Mouse (Mus musculus) MEL (cell line): ENCODE measurements at regions not wholly inside any gene's neighbourhood (a gene's known extent, or its start where the extent isn't known, plus 50 kb on each side); places are given as distances from the start of the nearest gene placed in this dataset.

Experiments used
- DNase-seq: peaks from one replicate; pipeline ENCODE4 v3.0.0; 2011; ENCODE audit warnings: low read depth, low spot score
- H3K27ac ChIP-seq: 2 replicates; pipeline ENCODE4 v1.5.1; 2012; ENCODE audit warnings: low read depth, mild to moderate bottlenecking, control low read depth, low read length, moderate library complexity; ENCODE audit not compliant: control insufficient read depth
- H3K27me3 ChIP-seq, 2 experiments: fragments of 150-350 bp in 1 of 2; sonication (generic) in 1 of 2; 2 replicates each; pipeline ENCODE4 v1.6.1; 2012; ENCODE audit warnings: low read length in 2 of 2, mild to moderate bottlenecking in 2 of 2, improper control_type of control experiment in 1 of 2, moderate library complexity in 1 of 2; ENCODE audit not compliant: insufficient read depth in 2 of 2, control insufficient read depth in 1 of 2
- H3K36me3 ChIP-seq, 2 experiments: 2 replicates each; pipeline ENCODE4 v1.6.1; 2012 to 2014; ENCODE audit warnings: low read length in 2 of 2, improper control_type of control experiment in 1 of 2, inconsistent platforms in 1 of 2, mild to moderate bottlenecking in 1 of 2; ENCODE audit not compliant: insufficient read depth in 2 of 2, control insufficient read depth in 1 of 2
- H3K4me1 ChIP-seq, 2 experiments: fragments of 150-350 bp in 1 of 2; sonication (generic) in 1 of 2; 2 replicates each; pipeline ENCODE4 v1.6.1; 2012; ENCODE audit warnings: low read length in 2 of 2, improper control_type of control experiment in 1 of 2, mild to moderate bottlenecking in 1 of 2; ENCODE audit not compliant: insufficient read depth in 2 of 2, control insufficient read depth in 1 of 2
- H3K4me3 ChIP-seq, 2 experiments: fragments of 150-350 bp in 1 of 2; sonication (generic) in 1 of 2; 2 replicates each; pipeline ENCODE4 v1.5.1; 2012; ENCODE audit warnings: low read depth in 2 of 2, low read length in 2 of 2, mild to moderate bottlenecking in 2 of 2, moderate library complexity in 2 of 2, control low read depth in 1 of 2, improper control_type of control experiment in 1 of 2; ENCODE audit not compliant: control insufficient read depth in 1 of 2, insufficient read depth in 1 of 2
- H3K79me2 ChIP-seq: 2 replicates; pipeline ENCODE4 v1.6.1; 2012; ENCODE audit warnings: mild to moderate bottlenecking, low read length, moderate library complexity; ENCODE audit not compliant: control insufficient read depth, poor library complexity, insufficient read depth
- H3K9ac ChIP-seq: 2 replicates; pipeline ENCODE4 v1.6.1; 2012; ENCODE audit warnings: low read depth, mild to moderate bottlenecking, control low read depth, low read length, moderate library complexity; ENCODE audit not compliant: control insufficient read depth, poor library complexity, severe bottlenecking
- H3K9me3 ChIP-seq: fragments of 150-350 bp; sonication (generic); replicated peaks from 2 replicates; pipeline ENCODE4 v1.6.1; 2012; ENCODE audit warnings: mild to moderate bottlenecking, low read length, improper control_type of control experiment, moderate library complexity; ENCODE audit not compliant: insufficient read depth
- EP300 ChIP-seq, 2 experiments: IDR thresholded peaks; 2 replicates each; pipeline ENCODE4 v1.6.1; 2011; ENCODE audit warnings: improper control_type of control experiment in 2 of 2, low read length in 2 of 2, low read depth in 1 of 2, mild to moderate bottlenecking in 1 of 2
- ETS1 ChIP-seq: IDR thresholded peaks from 2 replicates; pipeline ENCODE4 v1.6.1; 2012; ENCODE audit warnings: low read depth, mild to moderate bottlenecking, inconsistent platforms, low read length, improper control_type of control experiment, moderate library complexity
- HCFC1 ChIP-seq: IDR thresholded peaks from 2 replicates; pipeline ENCODE4 v1.6.1; 2012; ENCODE audit warnings: low read depth, mild to moderate bottlenecking, inconsistent platforms, low read length, improper control_type of control experiment, moderate library complexity
- MYB ChIP-seq: IDR thresholded peaks from 2 replicates; pipeline ENCODE4 v1.6.1; 2011; ENCODE audit warnings: mild to moderate bottlenecking, low read depth, low read length, improper control_type of control experiment
- MYC ChIP-seq: IDR thresholded peaks from 2 replicates; pipeline ENCODE4 v1.6.1; 2011; ENCODE audit warnings: low read depth, mild to moderate bottlenecking, low read length, improper control_type of control experiment, moderate library complexity
- NRF1 ChIP-seq: IDR thresholded peaks from 2 replicates; pipeline ENCODE4 v1.6.1; 2014; ENCODE audit warnings: low read depth, mild to moderate bottlenecking, inconsistent platforms, low read length, improper control_type of control experiment, moderate library complexity; ENCODE audit not compliant: poor library complexity, insufficient read depth, severe bottlenecking
- POLR2AphosphoS5 ChIP-seq: IDR thresholded peaks from 2 replicates; pipeline ENCODE4 v1.6.1; 2012; ENCODE audit warnings: low read depth, borderline replicate concordance, mild to moderate bottlenecking, inconsistent platforms, low read length, moderate library complexity, mixed read lengths
- SMC3 ChIP-seq: IDR thresholded peaks from 2 replicates; pipeline ENCODE4 v1.6.1; 2011; ENCODE audit warnings: low read depth, low read length, improper control_type of control experiment
- TAL1 ChIP-seq: IDR thresholded peaks from 2 replicates; pipeline ENCODE4 v1.6.1; 2012; ENCODE audit warnings: mild to moderate bottlenecking, inconsistent platforms, low read length, moderate library complexity, mixed read lengths
- ZMIZ1 ChIP-seq: IDR thresholded peaks from 2 replicates; pipeline ENCODE4 v1.6.1; 2012; ENCODE audit warnings: low read depth, mild to moderate bottlenecking, inconsistent platforms, low read length, improper control_type of control experiment, moderate library complexity
- ZNF384 ChIP-seq: IDR thresholded peaks from 2 replicates; pipeline ENCODE4 v1.6.1; 2012; ENCODE audit warnings: low read depth, mild to moderate bottlenecking, inconsistent platforms, low read length, improper control_type of control experiment

DNA sequence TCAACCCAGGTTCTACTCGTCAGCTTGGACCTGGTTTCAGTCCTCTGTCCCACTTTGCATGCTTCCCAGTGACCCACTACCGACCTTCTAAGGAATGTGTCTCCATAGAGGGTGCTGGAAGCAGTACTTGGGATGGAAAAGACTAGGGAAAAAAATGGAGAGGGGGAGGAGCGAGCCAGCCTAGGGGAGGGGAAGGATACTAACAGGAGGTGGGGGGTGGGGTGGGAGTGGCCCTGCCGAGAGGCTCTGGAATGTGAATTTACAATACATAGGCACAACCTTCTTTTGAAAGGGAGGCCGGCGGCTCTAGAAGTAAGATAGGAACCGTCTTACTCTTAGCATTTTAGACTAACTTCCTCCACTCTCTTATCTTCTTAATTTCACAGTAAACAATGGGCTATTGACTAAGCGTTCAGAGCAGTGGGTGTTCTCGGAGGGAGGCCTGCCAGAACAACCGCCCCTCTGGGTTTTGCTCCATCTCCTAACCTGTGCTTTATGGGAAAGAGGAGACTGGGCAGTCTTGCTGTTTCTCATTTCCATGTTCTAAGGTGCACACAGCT is 145.1 kb downstream of the Foxo1 start:
- no peak overlapping the region for H3K9ac ChIP-seq
- TF ChIP-seq TAL1 (no peak), ZMIZ1 (no peak), SMC3 (no peak), ETS1 (no peak), EP300 (IDR thresholded peaks at IDR 0.05; ENCODE audit: low read depth in 1 of 2, low read length in 2 of 2) (no peak), NRF1 (no peak), ZNF384 (no peak), MYC (no peak)
- TF ChIP-seq, all 39 proteins: peak for 0
- H3K36me3 ChIP-seq = no peaks in the 10 kb centered on the region
- H3K4me1 ChIP-seq = no peaks in the 10 kb centered on the region
- no peak for DNase-seq
- H3K27ac ChIP-seq = no peak overlapping the region
- H3K9me3 ChIP-seq = no peaks in the 10 kb centered on the region
- no peak overlapping the region for H3K4me3 ChIP-seq
- no peaks in the 10 kb centered on the region for H3K79me2 ChIP-seq
- no peaks in the 10 kb centered on the region for H3K27me3 ChIP-seq

DNA sequence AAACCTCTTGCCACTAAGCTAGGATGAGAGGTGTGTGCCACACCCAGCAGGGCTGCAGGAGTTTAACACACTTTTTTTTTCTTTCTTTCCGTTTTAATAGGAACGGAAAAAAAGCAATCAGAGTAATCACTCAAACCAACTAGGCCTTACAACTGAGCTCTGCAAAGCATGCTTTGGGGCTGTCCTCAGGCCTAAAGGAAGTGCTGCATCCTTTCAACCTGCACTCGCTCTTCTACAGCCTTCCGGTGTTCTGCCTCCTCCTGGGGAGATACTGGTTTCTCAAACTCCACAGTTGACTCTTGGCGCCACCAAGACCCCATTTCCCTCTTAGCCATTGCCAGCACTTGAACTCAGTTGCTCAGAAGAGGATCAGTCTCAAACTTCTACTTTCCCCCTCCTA is 143.2 kb downstream of the Foxo1 start:
- H3K4me1 ChIP-seq = no peaks in the 10 kb centered on the region
- no peaks in the 10 kb centered on the region for H3K9me3 ChIP-seq
- no peak overlapping the region for H3K27ac ChIP-seq
- H3K27me3 ChIP-seq = no peaks in the 10 kb centered on the region
- no peaks in the 10 kb centered on the region for H3K79me2 ChIP-seq
- TF ChIP-seq TAL1 = no peak
- TF ChIP-seq HCFC1 = no peak
- TF ChIP-seq SMC3 = no peak
- TF ChIP-seq MYB = no peak
- DNase-seq = no peak
- H3K9ac ChIP-seq = no peak overlapping the region
- H3K4me3 ChIP-seq = no peak overlapping the region
- H3K36me3 ChIP-seq = no peaks in the 10 kb centered on the region

DNA sequence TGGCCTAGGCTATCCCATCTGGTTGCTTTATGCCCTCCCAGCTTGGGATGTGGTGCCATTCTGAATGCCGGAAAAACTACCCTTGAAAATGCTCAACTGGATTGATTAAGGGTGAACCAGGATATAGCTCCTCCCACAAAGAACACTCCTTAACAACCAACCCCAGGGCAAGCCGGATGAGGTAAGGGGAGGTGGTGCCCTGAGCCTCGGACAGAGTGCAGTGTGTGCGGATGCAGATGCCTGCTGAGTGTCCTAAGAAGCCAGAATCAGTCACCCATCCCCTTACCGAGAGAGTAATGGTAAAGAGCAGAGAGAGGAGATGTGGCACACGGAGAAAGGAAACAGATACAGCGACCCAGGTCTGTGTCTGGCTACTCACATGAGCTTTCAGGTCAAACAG is 141.3 kb downstream of the Foxo1 start:
- Histone ChIP-seq H3K79me2 (no peaks in the 10 kb centered on the region), H3K27me3 (no peaks in the 10 kb centered on the region; a peak in 1 of 4 replicates), H3K4me1 (no peaks in the 10 kb centered on the region), H3K9ac (no peak overlapping the region), H3K36me3 (no peaks in the 10 kb centered on the region), H3K9me3 (no peaks in the 10 kb centered on the region), H3K27ac (no peak overlapping the region), H3K4me3 (no peak overlapping the region)
- DNase-seq = no peak
- no peak for TF ChIP-seq POLR2AphosphoS5
